In the genomic region with DNA sequence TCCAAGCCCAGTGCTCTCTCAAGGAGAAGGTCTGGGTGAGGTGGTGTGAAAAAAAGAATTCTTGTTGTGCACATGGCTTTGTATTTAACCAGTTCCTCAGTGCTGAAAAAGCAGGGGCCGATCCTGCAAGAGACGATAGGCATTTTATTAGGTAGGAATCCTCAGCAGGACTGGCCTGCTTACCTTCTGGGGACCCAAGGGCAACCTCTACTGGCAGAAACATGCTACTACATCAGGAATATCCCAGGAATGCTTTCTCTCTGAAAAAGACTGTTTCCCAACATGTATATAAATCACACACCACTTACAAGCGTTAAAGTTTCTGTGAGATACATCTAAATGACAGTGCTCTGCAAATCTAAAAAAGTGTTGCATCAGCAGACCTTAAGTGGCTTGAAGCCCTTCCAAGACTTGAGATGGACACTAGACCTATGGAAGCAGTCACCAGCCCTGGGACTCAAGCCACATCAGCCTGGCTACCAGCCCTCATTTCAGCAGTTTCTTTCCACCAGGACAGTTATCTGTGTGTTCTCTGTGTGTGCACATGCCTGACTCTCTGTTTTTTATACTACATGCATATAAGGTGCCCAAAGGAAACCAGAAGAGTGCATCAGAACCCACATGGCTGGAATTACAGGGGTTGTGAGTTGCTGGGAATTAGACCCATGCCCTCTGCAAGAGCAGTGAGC, we compare ENCODE assay signal across 7 mouse cellular contexts. TPM values are rescaled to one million over a fixed set of nuclear protein-coding genes. Genes with fewer than 3 reads are reported as not detected.
A peak's percentile ranks its signal among the peaks of the same experiment; 100 is the strongest.
DNase-seq lines count a peak whose midpoint lies in the region; ATAC-seq lines count a peak whose summit lies in the region.

No protein-coding gene starts in this region.

- WGBS in neural tube, embryonic 15.5 days: 12% methylated on average over 3 of the region's 3 CpGs

- H3K4me1 ChIP-seq in neural tube, embryonic 15.5 days: peaks cover 5% of the 10 kb centered on the region; the same call in 1 of the 2 replicates

- intact Hi-C loops in left cerebral cortex, postnatal 4 days (cut with DNase I): no loop called here

- no peak for ATAC-seq in neural tube, embryonic 15.5 days (ENCODE audit: low FRiP score)

- H3K27me3 ChIP-seq in neural tube, embryonic 15.5 days (replicated peaks): peaks cover 6% of the 10 kb centered on the region; the same call in 1 of the 2 replicates

- peak; percentile 31 for DNase-seq in neural tube, embryonic 10.5 days (ENCODE audit: extremely low spot score, low spot score)
- peak; percentile 64 for DNase-seq in adrenal gland, adult 2 months
- DNase-seq in embryo, embryonic 11 days: peak; percentile 72
- peak; percentile 54 for DNase-seq in induced T-regulatory cell, adult 2 months (ENCODE audit: low read depth)
- peak; percentile 46 for DNase-seq in left cerebral cortex, postnatal 4 days
- DNase-seq in right cerebral cortex, postnatal 25 days: peak; percentile 43

- no peak overlapping the region for H3K9ac ChIP-seq in neural tube, embryonic 15.5 days (replicated peaks)

- H3K27ac ChIP-seq in neural tube, embryonic 15.5 days (replicated peaks): no peak overlapping the region

- H3K4me3 ChIP-seq in neural tube, embryonic 15.5 days (replicated peaks): no peak overlapping the region

- H3K36me3 ChIP-seq in neural tube, embryonic 15.5 days: no peaks in the 10 kb centered on the region

- H3K9me3 ChIP-seq in neural tube, embryonic 15.5 days (replicated peaks): no peaks in the 10 kb centered on the region

- H3K4me2 ChIP-seq in neural tube, embryonic 15.5 days: no peak overlapping the region

RNA-seq across cellular contexts. Expression of a gene that starts 19.0 kb away (rescaled TPM):
- 149 and 169 TPM in 2 replicates for polyA plus RNA-seq in neural tube, embryonic 15.5 days (2015; fragmentation: Nextera tagmentation; extraction: Ambion mirVana)
- total RNA-seq in adrenal gland, adult 2 months (2021): 100 to 1,000 TPM in 1 of 2 experiments, 10 to 100 TPM in 1; 44.6 to 103 TPM
- polyA plus RNA-seq in adrenal gland, adult 2 months (2012; rRNA removed): 15.4 and 20.8 TPM in 2 replicates
- 10 to 100 TPM; 55.9 to 58.7 TPM for total RNA-seq in left cerebral cortex, postnatal 4 days (2021)

RNA-seq across cellular contexts. Expression of a gene that starts 21.0 kb away (rescaled TPM):
- 1.5 and 1.7 TPM in 2 replicates for polyA plus RNA-seq in neural tube, embryonic 15.5 days (2015; fragmentation: Nextera tagmentation; extraction: Ambion mirVana)
- 1 to 10 TPM; 1.2 to 1.4 TPM for total RNA-seq in adrenal gland, adult 2 months (2021)
- 0.77 and 0.92 TPM in 2 replicates for polyA plus RNA-seq in adrenal gland, adult 2 months (2012; rRNA removed)
- total RNA-seq in left cerebral cortex, postnatal 4 days (2021): 1 to 10 TPM; 1.7 to 4.3 TPM

RNA-seq across cellular contexts. Expression of a gene that starts 37.9 kb away (rescaled TPM):
- 2.1 and 4.0 TPM in 2 replicates for polyA plus RNA-seq in neural tube, embryonic 15.5 days (2015; fragmentation: Nextera tagmentation; extraction: Ambion mirVana)
- total RNA-seq in adrenal gland, adult 2 months (2021): 1 to 10 TPM in 1 of 2 experiments, under 1 TPM in 1; 0.63 to 1.0 TPM
- 0.26 and 1.2 TPM in 2 replicates for polyA plus RNA-seq in adrenal gland, adult 2 months (2012; rRNA removed)
- 1 to 10 TPM; 3.9 to 4.3 TPM for total RNA-seq in left cerebral cortex, postnatal 4 days (2021)

RNA-seq across cellular contexts. Expression of a gene that starts 38.9 kb away (rescaled TPM):
- polyA plus RNA-seq in neural tube, embryonic 15.5 days (2015; fragmentation: Nextera tagmentation; extraction: Ambion mirVana): not detected in 2 replicates
- under 1 TPM; 0.48 to 0.84 TPM for total RNA-seq in adrenal gland, adult 2 months (2021)
- polyA plus RNA-seq in adrenal gland, adult 2 months (2012; rRNA removed): 0.32 and 1.00 TPM in 2 replicates
- not detected for total RNA-seq in left cerebral cortex, postnatal 4 days (2021)
